Mouse (Mus musculus): ENCODE data around the gene Magix. TPM values are rescaled to one million over a fixed set of nuclear protein-coding genes. Genes with fewer than 3 reads are reported as not detected.

Magix gene
- polyA plus RNA-seq, 1 experiment from 2014 or later: 0.21 TPM

GRCm38 (mm10) chrX:7658031-7658784 is 22.8 kb downstream of the Magix start:
- Histone ChIP-seq H3K4me3 (ENCODE audit: low read depth, low read length) (peak overlapping the region; percentile 38; the same call in 1 of the 2 replicates), H3K36me3 (ENCODE audit: control insufficient read depth, insufficient read depth, low read length) (no peaks in the 10 kb centered on the region), H3K9me3 (ENCODE audit: control insufficient read depth, low read length) (no peaks in the 10 kb centered on the region), H3K4me2 (ENCODE audit: low read depth, severe bottlenecking) (peak overlapping the region; percentile 47), H3K4me1 (ENCODE audit: control insufficient read depth, insufficient read depth, low read length) (no peaks in the 10 kb centered on the region), H3K27ac (replicated peaks; ENCODE audit: low read depth, low read length) (peak overlapping the region; percentile 42; the same call in 1 of the 2 replicates), H3K9ac (ENCODE audit: low read length) (peak overlapping the region; percentile 22), H3K27me3 (ENCODE audit: control insufficient read depth, insufficient read depth, low read length) (no peaks in the 10 kb centered on the region)
- 26% methylated on average over 13 of the region's 15 CpGs for WGBS
- ATAC-seq (ENCODE audit: insufficient number of reproducible peaks, low FRiP score, low TSS enrichment, low read depth) (peak; percentile 73), DNase-seq (ENCODE audit: low spot score) (peak; percentile 51)

DNA sequence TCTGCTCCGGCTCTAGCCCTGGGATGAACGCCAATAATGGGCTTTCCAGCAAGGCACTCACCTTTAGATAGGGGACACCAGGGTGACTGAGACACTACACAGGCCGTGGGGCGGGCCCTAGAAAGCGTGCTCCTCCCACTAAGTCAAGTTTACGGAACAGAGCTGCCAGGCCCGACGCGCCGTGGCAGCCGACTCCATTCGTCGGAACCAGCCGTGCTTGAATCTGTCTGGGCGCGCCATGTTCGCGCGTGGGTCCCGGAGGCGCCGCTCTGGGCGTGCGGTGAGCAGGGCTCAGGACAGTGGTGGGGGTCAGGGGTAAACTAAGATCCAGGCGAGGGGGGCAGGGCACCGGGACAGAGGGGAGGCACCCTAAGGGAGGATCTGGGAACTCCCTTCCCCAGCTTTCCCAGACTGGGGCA is 23.8 kb downstream of the Magix start, which contains the start of gene Prickle3:
Prickle3 (plus strand) TSS at position 40 of the 419 bp plus-strand sequence.
- Histone ChIP-seq H3K9ac (ENCODE audit: low read length) (peak within 1 kb of the TSS; percentile 56), H3K27me3 (ENCODE audit: control insufficient read depth, insufficient read depth, low read length) (no peaks in the 10 kb centered on the region), H3K4me2 (ENCODE audit: low read depth, severe bottlenecking) (peak within 1 kb of the TSS; percentile 47), H3K27ac (replicated peaks; ENCODE audit: low read depth, low read length) (peak within 1 kb of the TSS; percentile 42; the same call in 1 of the 2 replicates), H3K36me3 (ENCODE audit: control insufficient read depth, insufficient read depth, low read length) (no peaks in the 10 kb centered on the region), H3K9me3 (ENCODE audit: control insufficient read depth, low read length) (no peaks in the 10 kb centered on the region), H3K4me3 (ENCODE audit: low read depth, low read length) (peak within 1 kb of the TSS; percentile 38), H3K4me1 (ENCODE audit: control insufficient read depth, insufficient read depth, low read length) (no peaks in the 10 kb centered on the region)
- 11% methylated on average over 25 of the region's 26 CpGs for WGBS
- no peak for DNase-seq (ENCODE audit: low spot score)
- ATAC-seq (ENCODE audit: insufficient number of reproducible peaks, low FRiP score, low TSS enrichment, low read depth): peak; percentile 46; the same call in 1 of the 2 replicates

- WGBS: 18% methylated on average over 25 of the region's 25 CpGs
- Histone ChIP-seq H3K4me2 (ENCODE audit: low read depth, severe bottlenecking) (peak overlapping the region; percentile 60), H3K36me3 (ENCODE audit: control insufficient read depth, insufficient read depth, low read length) (no peaks in the 10 kb centered on the region), H3K27me3 (ENCODE audit: control insufficient read depth, insufficient read depth, low read length) (no peaks in the 10 kb centered on the region), H3K4me3 (ENCODE audit: low read depth, low read length) (peak overlapping the region; percentile 36), H3K4me1 (ENCODE audit: control insufficient read depth, insufficient read depth, low read length) (no peaks in the 10 kb centered on the region), H3K27ac (replicated peaks; ENCODE audit: low read depth, low read length) (0 out of 2 replicates have a peak overlapping the region, but pooled peaks have one; percentile 30), H3K9ac (ENCODE audit: low read length) (peak overlapping the region; percentile 65), H3K9me3 (ENCODE audit: control insufficient read depth, low read length) (no peaks in the 10 kb centered on the region)
- ATAC-seq (ENCODE audit: insufficient number of reproducible peaks, low FRiP score, low TSS enrichment, low read depth) (peak; percentile 97), DNase-seq (ENCODE audit: low spot score) (peak; percentile 72)
Measured at GRCm38 (mm10) chrX:7648671-7649304, 32.3 kb downstream of the Magix start.

DNA sequence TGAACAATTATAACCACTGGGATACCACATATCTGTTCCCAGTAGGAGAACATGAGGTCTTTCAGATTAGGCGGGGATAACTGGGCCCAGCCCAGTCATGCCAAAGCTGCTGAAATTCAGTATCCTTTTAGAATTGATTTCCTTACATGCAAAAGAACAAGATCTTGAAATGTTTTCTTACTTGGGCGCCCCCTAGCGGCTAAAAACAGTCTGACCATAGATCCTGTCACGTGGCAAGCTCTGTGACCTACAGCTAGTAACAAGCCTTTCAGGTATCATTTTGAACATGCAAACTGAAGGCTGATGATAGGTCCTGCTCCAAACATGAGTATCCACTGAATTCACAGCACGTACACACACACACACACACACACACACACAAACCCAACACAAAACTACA is 35.7 kb downstream of the Magix start:
- no peak overlapping the region for H3K9ac ChIP-seq (ENCODE audit: low read length)
- H3K36me3 ChIP-seq (ENCODE audit: control insufficient read depth, insufficient read depth, low read length): no peaks in the 10 kb centered on the region
- no peak overlapping the region for H3K4me2 ChIP-seq (ENCODE audit: low read depth, severe bottlenecking)
- H3K27me3 ChIP-seq (ENCODE audit: control insufficient read depth, insufficient read depth, low read length): no peaks in the 10 kb centered on the region
- WGBS: 13% methylated on average over 5 of the region's 5 CpGs
- no peaks in the 10 kb centered on the region for H3K4me1 ChIP-seq (ENCODE audit: control insufficient read depth, insufficient read depth, low read length)
- no peak overlapping the region for H3K4me3 ChIP-seq (ENCODE audit: low read depth, low read length)
- no peak overlapping the region for H3K27ac ChIP-seq (replicated peaks; ENCODE audit: low read depth, low read length)
- H3K9me3 ChIP-seq (ENCODE audit: control insufficient read depth, low read length): no peaks in the 10 kb centered on the region
- peak; percentile 83 for DNase-seq (ENCODE audit: low spot score)
- ATAC-seq (ENCODE audit: insufficient number of reproducible peaks, low FRiP score, low TSS enrichment, low read depth): no peak

- H3K9ac ChIP-seq (ENCODE audit: low read length): no peak overlapping the region
- H3K9me3 ChIP-seq (ENCODE audit: control insufficient read depth, low read length): no peaks in the 10 kb centered on the region
- no peaks in the 10 kb centered on the region for H3K4me1 ChIP-seq (ENCODE audit: control insufficient read depth, insufficient read depth, low read length)
- H3K27ac ChIP-seq (replicated peaks; ENCODE audit: low read depth, low read length): no peak overlapping the region
- H3K27me3 ChIP-seq (ENCODE audit: control insufficient read depth, insufficient read depth, low read length): peaks cover 6% of the 10 kb centered on the region; the same call in 1 of the 2 replicates
- 27% methylated on average over 12 of the region's 12 CpGs for WGBS
- no peak overlapping the region for H3K4me2 ChIP-seq (ENCODE audit: low read depth, severe bottlenecking)
- no peak overlapping the region for H3K4me3 ChIP-seq (ENCODE audit: low read depth, low read length)
- H3K36me3 ChIP-seq (ENCODE audit: control insufficient read depth, insufficient read depth, low read length): no peaks in the 10 kb centered on the region
- no peak for ATAC-seq (ENCODE audit: insufficient number of reproducible peaks, low FRiP score, low TSS enrichment, low read depth)
- no peak for DNase-seq (ENCODE audit: low spot score)
Measured at GRCm38 (mm10) chrX:7640785-7641184, 40.3 kb downstream of the Magix start.

GRCm38 (mm10) chrX:7639536-7640325 is 41.3 kb downstream of the Magix start:
- peak; percentile 13; the same call in 1 of the 2 replicates for ATAC-seq (ENCODE audit: insufficient number of reproducible peaks, low FRiP score, low TSS enrichment, low read depth)
- WGBS: 25% methylated on average over 13 of the region's 13 CpGs
- no peak for DNase-seq (ENCODE audit: low spot score)
- no peaks in the 10 kb centered on the region for H3K4me1 ChIP-seq (ENCODE audit: control insufficient read depth, insufficient read depth, low read length)
- H3K4me3 ChIP-seq (ENCODE audit: low read depth, low read length): no peak overlapping the region
- no peaks in the 10 kb centered on the region for H3K9me3 ChIP-seq (ENCODE audit: control insufficient read depth, low read length)
- no peak overlapping the region for H3K4me2 ChIP-seq (ENCODE audit: low read depth, severe bottlenecking)
- no peak overlapping the region for H3K9ac ChIP-seq (ENCODE audit: low read length)
- no peak overlapping the region for H3K27ac ChIP-seq (replicated peaks; ENCODE audit: low read depth, low read length)
- H3K27me3 ChIP-seq (ENCODE audit: control insufficient read depth, insufficient read depth, low read length): peaks cover 6% of the 10 kb centered on the region; the same call in 1 of the 2 replicates
- H3K36me3 ChIP-seq (ENCODE audit: control insufficient read depth, insufficient read depth, low read length): no peaks in the 10 kb centered on the region

DNA sequence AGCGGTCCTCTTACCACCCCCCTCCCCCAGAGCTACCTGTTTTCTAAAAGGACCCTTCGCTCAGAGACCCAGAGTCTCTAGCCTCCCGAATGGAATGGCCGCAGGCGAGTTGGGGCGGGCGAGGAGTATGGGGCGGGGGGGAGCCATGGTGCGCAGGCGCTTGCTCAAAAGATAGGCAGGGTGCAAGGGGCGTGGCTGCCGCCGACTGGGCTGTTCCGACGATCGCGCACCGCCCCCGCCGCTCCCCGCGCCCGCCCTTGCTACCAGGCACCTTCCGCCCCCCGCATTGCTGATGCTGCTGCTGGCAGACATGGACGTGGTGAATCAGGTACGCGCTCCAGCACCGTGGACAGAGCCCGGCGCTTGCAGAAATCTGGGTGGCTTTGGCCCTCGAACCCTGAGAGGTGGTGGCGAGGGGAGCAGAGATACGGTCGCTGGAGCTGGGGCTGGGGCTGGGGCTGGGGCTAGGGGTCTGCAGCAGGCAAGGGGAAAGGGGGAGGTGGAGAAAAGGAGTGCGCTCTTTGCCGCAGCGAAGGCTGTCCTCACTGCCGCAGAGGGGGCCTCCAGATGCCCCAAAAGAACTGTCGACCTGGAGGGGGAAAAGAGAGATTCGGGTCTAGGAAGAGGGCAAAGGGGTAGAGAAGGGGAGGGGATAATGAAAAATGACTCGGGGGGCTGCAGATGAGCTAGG is 42.5 kb downstream of the Magix start, which contains the start of gene Syp:
Syp (plus strand) TSS at position 71 of the 691 bp plus-strand sequence.
- Histone ChIP-seq H3K27me3 (ENCODE audit: control insufficient read depth, insufficient read depth, low read length) (peaks cover 6% of the 10 kb centered on the region; the same call in 1 of the 2 replicates), H3K4me2 (ENCODE audit: low read depth, severe bottlenecking) (peak within 1 kb of the TSS; percentile 36), H3K27ac (replicated peaks; ENCODE audit: low read depth, low read length) (no peak within 1 kb of the TSS), H3K9me3 (ENCODE audit: control insufficient read depth, low read length) (no peaks in the 10 kb centered on the region), H3K4me3 (ENCODE audit: low read depth, low read length) (peak within 1 kb of the TSS; percentile 20), H3K4me1 (ENCODE audit: control insufficient read depth, insufficient read depth, low read length) (no peaks in the 10 kb centered on the region), H3K36me3 (ENCODE audit: control insufficient read depth, insufficient read depth, low read length) (no peaks in the 10 kb centered on the region), H3K9ac (ENCODE audit: low read length) (no peak within 1 kb of the TSS)
- 15% methylated on average over 30 of the region's 42 CpGs for WGBS
- peak; percentile 75; the same call in 1 of the 2 replicates for ATAC-seq (ENCODE audit: insufficient number of reproducible peaks, low FRiP score, low TSS enrichment, low read depth)
- DNase-seq (ENCODE audit: low spot score): peak; percentile 89
